Mouse (Mus musculus) lung, postnatal 25 days (tissue): Measurements from ENCODE around the gene Aco2.

Source experiments
- DNase-seq: peaks from one replicate; pipeline ENCODE4 v3.0.0; 2022; ENCODE audit warnings: low spot score

Gene Aco2

GRCm38 (mm10) chr15:81845724-81846123 is 26.4 kb upstream of the Aco2 start:
- peak; percentile 42 for DNase-seq

DNA sequence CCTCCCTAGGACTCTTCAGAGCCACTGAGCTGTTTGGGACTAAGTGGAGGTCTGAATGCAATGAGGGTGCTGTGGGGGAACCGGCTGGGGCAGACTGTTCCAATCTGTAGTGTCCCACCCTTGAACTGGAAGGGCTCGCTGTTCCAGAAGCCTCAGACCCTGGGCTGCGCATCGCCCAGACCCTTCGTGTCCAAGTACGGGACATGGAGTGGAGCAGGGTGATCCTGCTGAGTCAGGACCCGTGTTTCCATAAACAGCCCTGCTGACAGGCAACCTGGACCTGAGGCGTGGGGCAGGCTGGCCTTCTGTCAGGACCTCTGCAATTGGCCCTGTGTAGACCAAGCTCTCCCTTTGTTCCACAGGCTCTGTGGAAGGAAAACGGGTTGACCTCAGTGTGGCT is 25.4 kb upstream of the Aco2 start:
- DNase-seq: no peak

DNA sequence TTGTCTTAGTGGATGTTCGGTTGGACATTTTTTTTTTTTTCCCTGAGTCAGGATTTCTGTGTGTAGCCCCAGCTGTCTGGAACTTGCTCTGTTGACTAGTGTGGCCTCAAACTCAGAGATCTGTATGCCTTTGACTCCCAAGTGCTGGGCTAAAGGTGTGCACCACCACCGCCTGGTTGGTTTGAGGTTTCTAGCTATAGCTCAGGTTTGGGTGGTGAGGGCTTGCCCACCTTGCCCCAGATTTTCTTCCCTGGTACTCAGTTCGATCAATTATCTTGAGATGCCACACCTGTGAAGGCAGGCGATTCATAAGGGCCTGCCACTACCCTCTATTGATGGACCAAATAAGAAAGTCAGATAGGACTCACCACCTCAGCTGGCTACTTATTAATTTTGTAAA is 24.9 kb upstream of the Aco2 start:
- DNase-seq: no peak

- DNase-seq: no peak
These were observed 24.2 kb upstream of the Aco2 start for GRCm38 (mm10) chr15:81847861-81848260.

DNA sequence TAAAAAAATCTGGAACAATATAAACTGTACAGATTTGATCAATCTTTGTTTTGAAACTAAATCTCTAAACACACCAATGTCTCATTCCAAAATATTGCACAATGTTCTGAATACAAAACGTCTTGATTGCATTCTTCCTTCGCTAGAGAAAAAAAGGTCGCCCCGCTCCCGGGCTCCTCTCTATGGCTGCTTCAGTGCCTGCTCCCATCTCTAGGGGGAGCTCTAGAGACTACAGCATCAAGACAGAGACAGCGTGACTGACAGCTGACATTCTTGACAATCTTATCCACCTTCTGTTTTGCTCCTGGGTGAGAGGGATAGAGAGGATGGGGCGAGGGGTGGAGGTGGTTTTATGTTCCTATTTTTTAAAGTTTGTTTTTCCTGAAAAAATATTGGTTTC is 23.8 kb upstream of the Aco2 start:
- peak; percentile 78 for DNase-seq

DNA sequence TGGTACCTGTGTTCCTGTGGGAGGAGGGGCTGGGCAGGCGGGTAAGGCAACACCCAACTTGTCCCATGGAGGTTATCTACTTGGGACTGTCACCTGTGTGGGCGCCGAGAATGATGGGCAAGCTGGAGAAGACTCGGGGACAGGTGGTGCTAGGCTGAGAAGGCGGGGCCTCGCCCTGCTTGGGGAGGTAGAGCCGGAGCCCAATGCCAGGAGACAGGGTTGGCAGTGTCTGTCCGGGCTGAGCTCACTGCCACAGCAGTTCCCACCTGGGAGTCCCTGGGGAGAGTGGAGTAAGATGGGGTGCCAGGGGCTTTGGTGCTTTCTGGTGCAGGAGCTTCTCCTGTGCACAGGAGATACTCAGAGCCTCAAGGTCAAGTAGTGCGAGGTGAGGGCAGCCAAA is 23.0 kb upstream of the Aco2 start:
- no peak for DNase-seq

- no peak for DNase-seq
These were observed 21.4 kb upstream of the Aco2 start for GRCm38 (mm10) chr15:81850718-81851117.

- DNase-seq: no peak
These were observed 20.7 kb upstream of the Aco2 start for GRCm38 (mm10) chr15:81851375-81851774.

DNA sequence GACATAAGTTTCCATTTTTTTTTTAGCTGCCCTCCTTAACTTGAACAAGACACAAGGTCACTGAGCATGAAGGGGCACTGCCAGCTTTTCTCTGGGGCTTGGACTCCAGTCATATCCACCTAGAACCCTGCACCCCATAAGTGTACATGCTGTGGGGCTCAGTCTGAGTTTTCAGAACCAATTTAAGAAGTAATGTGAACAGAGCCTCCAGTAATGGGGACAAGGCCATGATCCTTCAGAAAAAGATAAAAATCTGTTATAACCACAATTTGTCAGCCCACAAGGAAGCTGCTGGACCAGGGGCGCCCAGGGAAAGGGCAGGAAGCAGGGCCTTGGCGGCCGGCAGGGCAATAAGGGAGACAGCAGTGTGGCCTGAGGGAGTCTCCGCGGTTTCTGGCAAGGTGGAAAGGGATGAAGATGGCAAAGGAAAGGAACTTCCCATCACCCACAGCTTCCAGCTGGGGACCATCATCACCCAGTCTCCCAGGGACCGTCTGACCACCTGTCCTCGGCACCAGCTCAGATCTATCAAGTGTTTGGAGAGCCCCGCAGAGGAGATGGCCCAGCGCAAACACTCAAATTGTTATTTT is 19.6 kb upstream of the Aco2 start:
- DNase-seq: no peak

DNA sequence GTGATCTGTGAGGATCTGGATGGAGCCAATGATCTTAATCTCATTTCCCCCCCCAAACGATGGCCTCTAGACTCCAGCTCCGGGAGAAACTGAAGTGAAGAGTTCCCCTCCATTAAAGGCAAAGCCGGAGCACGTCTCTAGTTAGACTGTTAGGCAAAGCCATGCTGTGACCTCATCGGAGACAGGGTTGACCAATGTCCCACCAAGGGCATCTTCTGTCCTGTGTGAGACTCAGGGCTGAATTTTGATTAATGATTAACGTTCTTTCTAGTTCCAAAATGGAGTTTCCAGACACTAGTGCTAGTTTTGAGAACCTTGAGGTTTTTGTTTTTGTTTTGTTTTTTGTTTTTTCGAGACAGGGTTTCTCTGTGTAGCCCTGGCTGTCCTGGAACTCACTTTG is 19.0 kb upstream of the Aco2 start:
- no peak for DNase-seq

- peak; percentile 91 for DNase-seq
These were observed 15.9 kb upstream of the Aco2 start for GRCm38 (mm10) chr15:81856030-81856790.

GRCm38 (mm10) chr15:81856938-81857723 is 15.0 kb upstream of the Aco2 start:
- DNase-seq: no peak

DNA sequence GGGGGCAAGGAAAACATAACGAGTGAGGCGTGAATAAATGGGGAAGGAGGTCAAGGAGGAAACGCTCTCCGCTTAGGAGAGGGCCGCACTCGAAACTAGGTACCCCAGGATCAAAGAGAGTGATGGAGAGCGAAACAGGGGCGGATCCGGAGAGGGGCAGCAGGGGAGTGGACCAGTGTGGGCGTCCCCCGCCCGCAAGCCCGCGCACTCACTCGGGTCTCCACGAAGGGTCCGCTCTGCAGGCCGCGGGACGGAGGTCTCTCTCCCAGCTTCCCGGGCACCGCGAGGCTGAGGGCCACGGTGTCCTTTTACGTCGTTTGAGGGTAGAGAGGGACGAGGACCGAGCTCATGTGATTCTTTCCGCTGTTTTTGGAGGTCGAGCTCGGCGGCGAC is 14.4 kb upstream of the Aco2 start:
- DNase-seq: no peak

- peak; percentile 94 for DNase-seq
These were observed 14.0 kb upstream of the Aco2 start for GRCm38 (mm10) chr15:81858138-81858516.

DNA sequence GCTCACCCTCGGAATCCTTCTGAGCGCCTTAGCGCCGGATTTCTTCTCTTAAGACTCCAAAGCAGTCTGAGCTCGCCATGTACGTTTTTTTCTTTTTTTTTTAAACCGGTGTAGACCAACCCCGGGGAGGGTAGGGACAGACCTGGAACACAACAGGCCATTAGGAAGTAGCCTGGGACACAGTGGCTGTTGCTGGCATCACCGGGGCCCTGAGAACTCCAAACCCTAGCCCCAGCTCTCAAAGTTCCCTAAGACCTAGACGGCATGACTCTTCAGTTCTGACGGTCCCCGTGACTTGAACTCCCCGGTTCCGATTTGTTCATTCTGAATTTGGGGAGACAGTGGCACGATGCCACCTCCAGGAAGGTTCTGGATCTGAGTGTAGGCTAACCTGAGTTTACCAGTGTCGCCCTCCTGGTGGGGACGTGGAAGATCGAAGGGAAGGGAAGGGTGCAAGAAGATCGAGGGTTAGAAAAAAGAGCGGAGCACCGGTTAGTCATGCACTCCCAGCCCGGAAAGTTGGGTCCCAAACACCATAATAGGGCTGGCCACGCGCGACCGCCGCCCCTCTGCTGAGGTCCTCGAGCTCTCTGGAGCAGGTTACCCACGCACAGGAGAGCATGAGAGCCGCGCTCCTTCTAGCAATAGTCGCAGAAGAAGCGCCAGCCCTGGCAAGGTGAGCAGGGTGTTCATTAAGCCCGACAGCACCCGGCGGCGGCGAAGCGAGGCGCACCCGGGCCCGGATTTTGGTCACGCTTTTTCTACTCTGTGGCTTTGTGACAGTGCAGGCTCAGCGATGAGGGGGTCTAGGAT is 13.4 kb upstream of the Aco2 start, which contains the start of gene Tob2:
TSS of gene Tob2 (minus strand) at position 280 of the 813 bp plus-strand sequence.
- DNase-seq: peak; percentile 55

DNA sequence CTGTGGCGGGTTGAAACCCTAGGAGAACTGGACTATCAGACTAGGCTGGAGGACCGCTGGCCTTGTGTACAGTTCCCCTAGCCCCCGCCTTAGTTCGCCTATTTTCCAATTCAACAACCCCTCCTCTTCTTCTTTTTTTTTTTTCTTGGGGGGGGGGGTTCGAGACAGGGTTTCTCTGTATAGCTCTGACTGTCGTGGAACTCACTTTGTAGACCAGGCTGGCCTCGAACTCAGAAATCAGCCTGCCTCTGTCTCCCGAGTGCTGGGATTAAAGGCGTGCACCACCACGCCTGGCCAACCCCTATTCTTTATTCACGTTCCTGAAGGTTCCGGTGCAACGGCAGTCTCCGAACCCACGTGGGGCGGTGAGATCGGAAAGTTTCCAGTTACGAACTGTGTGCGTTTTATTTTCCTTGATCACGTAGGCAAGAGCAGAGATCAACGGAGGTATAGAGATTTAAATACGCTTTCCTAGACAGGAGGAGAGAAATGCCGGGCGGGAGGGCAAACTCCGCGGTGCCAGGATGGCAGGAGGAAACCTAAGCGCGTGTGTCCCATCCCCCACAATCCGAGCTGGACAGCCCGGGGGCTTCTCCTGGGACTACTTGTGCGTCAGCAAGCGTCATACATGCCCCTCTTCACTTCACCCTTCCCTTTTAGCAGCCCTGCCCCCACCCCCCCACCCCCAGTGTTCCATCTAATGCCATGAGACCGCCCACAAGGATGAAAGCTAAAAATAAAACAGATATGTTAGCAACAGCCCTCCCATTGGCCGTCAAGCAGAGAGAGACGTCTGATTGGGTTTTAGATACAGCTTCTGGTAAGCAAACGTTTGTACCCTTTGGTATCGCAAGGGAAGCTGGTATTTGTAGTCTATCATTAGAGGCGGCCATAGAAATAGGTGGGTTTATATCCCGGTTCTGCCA is 12.5 kb upstream of the Aco2 start:
- DNase-seq: peak; percentile 96

DNA sequence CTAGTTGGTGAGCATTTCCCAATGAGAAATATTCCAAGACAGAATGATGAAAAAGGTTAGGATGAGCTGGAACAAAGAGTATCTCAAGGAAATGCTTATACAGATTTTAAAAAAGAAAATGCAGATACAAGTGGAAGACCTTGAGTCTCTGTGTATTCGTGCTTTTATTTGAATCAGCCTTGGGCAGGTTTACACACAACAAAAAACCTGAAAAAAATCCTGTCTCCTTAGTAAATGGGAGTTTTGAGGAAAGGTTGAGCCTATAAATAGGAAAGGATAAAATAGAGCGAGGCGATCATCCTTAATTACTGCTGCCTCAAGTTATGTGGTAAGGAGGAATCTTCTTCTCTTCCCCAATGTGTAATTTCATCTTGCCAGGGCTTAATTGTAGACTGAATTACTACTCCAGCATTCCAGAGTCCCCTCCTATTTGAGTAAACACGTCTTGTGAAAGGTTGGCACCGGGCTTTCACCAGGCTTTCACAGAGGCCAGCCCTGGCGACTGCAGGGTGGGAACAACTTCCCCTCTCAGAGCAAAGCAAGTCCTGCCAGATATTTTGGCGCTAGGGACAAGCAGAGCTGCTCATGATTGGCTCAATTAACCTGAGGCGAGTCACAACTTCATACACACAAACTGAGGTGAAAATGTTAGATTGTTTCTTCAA is 11.5 kb upstream of the Aco2 start:
- DNase-seq: peak; percentile 83

DNA sequence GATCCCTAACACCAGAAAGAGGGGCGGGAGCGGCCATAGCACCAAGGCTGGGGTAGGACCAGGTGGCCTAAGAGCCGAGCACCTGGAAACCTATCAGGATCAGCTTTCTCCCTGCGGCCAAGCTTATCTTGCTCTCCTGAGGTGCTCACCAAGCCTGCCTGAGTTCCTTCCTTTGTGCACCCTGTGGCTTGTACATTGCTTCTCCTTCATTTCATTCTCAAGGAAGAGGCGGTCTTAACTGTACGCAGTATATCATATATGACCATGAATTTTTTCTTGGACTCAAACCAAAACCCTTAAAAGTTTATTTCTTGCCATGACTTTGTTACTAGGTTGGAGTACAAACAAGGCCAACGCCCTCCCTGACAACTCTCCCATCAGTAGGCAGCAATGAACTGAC is 7.9 kb upstream of the Aco2 start:
- DNase-seq: no peak

DNA sequence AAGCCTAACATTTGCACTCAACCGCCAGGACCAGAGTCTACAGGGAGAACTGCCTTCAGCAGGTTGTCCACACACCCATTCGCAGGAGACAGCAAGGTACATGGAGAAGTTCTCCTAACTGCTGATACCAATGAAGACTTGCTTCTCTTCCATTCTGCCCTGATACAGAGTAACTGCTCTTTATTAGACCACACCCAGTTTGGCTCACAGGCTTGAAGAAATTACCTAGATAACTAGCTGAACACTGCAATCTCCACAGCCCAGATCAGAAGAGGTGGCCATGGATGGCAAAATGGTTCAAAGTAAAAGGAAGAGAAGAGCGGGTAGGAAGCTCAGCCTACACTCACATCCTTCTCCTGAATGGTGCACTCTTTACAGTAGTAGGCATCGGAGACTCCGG is 2.1 kb upstream of the Aco2 start:
- no peak for DNase-seq

DNA sequence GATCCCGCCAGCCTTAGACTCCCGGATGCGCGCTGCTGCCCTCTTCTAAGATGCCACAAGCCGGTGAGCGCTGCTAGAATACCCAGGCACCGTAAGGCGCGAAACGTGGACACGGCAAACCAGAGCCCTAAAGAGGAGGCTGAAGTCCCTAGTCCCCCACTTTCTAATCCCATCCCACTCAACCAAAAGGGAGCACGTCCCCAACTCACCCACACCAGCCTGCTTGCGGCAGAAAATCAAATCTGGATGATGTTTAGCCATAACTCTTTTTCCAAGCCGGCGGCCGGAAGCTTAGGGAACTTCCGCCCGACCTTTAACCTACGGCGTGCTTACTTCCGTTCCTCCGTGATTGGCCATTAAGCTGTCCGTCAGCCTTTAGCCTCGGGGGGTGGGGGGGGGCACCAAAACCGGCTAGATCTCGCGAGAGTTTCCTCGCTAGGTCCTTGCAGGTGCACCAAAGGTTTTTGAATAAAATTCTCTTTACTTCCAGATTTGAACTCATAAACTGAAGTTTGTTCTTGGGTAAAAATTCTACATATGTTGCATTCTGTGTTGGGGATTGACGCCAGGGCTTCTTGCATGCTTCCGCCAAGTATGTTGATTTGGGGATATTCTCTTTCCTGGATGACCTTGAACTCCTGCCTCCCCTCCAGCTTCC is 376 bp upstream of the Aco2 start, which contains the start of gene Phf5a:
TSS of gene Phf5a (minus strand) at position 308 of the 658 bp plus-strand sequence.
- peak; percentile 89 for DNase-seq
